Mouse (Mus musculus): ENCODE data around the gene Cox17.
"Not testable (repeated sequence)": the region's sequence is repeated elsewhere in the genome, so short reads cannot be mapped to it uniquely, and the experiment has no call there.

Cox17 gene

DNA sequence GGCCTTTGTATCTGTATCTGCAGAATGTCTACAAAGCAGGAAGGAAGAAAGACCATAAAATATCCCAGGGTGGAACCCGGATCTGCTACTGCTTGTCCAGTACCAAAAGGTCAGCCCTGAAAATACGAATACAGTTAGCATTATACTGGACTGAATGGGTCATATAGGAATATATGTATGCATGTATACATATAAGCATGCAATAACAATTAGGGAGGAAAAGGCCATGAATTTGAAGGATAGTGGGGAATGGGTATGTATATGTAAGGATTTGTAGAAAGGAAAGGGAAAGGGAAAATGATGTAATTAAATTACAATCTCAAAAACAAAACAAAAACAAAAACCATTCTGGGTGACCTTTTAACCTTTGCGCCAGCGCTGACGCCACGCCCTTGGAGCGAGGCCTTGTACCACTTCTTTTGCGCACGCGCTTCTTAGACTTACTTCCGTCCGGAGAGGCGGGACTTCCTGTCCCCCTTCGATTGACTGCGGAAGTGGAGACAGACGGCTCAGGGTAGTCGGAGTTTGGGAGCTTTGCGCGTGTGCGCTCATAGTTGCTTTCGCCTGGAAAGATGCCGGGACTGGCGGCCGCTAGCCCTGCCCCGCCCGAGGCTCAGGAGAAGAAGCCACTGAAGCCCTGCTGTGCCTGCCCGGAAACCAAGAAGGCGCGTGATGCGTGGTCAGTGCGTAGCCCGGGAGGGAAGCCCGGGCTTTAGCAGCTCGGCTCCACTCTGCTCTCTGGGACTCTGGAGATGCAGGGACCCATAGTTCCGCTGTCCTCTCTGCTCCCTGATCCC is at the start of gene Cox17, which contains the start of gene Gm21987:
Gene Cox17 (plus strand): TSS at position 463 of the 797 bp plus-strand sequence.
Gene Gm21987 (plus strand): TSS at position 512 of the 797 bp plus-strand sequence.
- DNase-seq (ENCODE audit: low spot score in 2 of 2) = peak; percentile 91 to 96

DNA sequence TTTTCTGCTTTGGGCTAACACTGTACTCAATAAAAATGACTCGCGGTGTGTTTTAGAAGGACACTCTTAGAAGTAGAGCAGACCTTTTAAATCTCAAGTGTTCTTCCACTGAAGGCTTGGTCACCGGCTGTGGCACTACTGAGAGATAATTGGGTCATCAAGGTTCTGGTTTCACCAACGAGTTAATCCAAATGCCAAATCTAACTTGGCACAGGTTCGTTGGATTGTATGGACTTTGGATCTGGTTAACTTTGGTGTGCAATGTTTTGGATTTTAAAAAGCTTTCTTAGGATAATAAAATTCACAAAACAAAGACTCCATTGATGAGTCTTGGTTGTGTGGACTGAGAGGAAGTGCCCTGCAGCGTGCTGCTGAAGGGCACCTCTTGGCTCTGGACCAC is 48.4 kb upstream of the Cox17 start:
- no peak for DNase-seq (ENCODE audit: low spot score in 2 of 2)

DNA sequence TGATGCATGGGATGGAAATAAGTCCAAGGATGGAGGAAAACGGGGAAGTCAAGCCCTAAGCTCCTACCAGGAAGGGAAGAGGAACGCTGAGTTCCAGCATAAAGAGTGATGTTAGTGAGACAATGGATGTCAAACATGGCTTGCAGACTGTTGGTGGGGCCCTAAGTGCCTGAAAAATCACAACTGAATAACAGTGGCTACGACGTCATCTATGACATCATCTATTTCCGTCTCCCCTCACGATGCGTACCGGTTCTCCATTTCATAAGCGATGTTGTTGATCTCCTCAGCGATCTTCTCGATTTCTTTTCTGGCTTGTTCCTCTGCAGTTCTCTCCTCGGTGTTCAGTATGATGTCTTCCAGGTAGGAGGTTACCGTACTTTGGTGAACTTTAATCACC is 44.4 kb upstream of the Cox17 start:
- DNase-seq (ENCODE audit: low spot score in 2 of 2) = no peak

DNA sequence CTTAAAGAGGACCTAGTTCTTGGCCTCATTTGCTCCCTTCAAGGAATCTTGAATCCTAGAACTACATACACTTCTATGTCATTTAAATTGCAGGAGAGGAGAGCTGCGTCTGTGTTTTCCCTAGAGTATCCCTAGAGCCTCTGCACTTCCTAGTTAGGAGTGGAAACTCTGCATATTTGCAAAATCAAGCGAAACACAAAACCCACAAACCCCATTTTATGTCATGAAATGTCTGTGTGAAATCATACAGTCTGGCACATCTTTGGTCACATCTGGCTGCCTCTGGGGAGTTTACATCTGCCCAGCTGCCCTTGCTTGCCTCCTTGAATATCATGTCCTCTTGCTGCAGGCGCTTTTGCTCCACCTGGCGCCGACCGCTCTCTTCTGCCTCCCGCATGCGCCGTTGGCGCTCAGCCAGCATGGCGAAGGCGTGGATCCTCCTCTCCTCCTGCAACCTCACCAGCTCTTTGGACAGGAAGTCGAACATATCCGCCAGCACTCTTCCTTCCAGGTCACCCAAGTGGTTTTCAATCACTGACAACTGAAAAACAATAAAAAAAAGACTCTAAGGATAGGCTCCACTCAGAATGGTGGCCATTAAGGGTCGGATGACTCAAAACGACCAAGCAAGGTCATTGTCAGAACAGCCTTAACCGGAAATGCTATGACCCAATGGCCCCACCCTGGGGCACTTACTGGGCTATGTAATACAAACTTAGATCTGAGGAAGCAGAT is 42.2 kb upstream of the Cox17 start:
- peak in 1 of 2 experiments; percentile 11 for DNase-seq (ENCODE audit: low spot score in 2 of 2)

DNA sequence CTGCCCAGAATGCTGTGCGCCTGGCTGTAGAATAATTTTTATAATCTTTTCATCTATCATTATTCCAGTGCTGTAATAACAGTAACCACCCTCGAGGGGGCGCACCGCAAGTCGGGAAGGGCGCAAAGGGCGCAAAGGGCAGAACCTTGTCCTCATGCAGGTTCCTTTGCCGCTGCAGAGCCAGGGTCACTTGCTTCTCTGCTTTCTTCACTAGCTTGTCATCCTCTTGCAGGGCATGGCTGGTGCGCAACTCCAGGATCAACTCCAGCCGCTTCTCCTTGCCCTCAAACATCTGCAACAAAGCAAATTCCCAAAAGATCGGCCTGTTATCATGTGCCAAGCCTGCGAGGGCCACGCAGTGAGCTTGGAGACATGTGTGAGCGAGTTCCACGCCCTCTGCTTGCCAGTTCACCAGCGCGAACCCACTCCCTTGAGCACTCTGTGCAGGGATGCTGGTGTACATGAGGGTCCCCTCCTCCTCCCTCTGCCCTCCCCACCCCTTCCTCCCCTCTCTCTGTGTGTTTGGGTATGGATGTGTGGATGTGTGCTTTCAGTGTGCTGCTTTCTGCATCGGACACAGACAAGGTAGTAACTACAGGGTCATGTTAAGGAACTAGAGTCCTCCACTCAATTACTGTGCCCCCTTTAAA is 40.1 kb upstream of the Cox17 start:
- DNase-seq (ENCODE audit: low spot score in 2 of 2) = no peak

DNA sequence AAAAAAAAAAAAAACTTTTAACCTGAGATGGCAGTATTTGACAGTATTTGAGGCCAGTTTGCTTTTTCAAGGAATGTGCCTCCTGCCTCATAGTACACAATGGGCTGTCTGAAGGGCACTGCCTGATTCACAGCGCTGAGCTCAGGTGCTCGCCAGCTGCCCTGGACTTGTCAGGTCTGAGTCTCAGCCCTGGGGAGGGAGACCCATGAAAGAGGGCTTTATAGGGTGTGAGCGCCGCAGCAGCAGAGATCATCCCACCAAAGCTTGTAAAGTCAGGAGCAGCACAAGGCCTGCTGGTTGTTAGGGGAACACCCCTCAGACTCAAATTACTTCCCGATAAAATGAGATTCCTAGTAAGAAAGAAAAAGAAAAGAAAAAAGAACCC is 39.6 kb upstream of the Cox17 start:
- no peak for DNase-seq (ENCODE audit: low spot score in 2 of 2)

DNA sequence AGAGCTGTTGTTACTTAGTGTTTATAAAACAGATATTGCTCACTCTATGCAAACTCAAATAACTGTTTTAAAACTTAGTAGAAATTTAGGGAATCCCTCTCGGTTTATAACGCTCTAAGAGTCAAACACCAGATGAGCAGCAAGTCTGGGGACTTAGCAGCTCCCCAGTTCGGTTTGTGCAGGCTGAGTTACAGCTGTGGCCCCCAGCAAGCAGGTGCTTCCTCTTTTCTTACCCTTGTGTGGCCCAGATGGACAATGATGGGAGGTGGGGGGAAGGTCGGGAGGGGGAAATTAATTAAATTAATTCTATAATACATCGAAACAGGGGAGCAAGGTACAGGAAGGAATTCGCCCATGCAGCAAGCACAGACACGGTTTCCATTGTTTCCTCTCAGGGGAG is 39.1 kb upstream of the Cox17 start:
- no peak for DNase-seq (ENCODE audit: low spot score in 2 of 2)

DNA sequence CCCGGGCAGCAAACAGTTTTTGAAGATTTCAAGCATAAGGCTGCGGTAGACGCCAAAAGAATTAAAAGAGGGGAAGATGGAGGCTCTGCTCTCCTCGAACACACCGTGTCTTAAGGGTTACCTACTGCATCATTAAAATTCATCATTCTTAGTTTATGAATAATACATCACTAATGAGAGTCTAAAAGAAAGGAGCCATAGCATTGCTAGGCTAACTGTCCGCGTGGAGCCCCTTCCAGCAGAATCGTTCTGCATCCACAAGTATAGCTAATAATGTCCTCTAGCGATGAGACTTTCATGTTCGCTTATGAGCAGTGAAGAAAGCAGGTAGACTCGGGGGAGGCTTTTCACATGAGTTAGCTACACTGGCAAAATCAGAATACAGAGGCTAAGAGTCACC is 38.6 kb upstream of the Cox17 start:
- no peak for DNase-seq (ENCODE audit: low spot score in 2 of 2)

DNA sequence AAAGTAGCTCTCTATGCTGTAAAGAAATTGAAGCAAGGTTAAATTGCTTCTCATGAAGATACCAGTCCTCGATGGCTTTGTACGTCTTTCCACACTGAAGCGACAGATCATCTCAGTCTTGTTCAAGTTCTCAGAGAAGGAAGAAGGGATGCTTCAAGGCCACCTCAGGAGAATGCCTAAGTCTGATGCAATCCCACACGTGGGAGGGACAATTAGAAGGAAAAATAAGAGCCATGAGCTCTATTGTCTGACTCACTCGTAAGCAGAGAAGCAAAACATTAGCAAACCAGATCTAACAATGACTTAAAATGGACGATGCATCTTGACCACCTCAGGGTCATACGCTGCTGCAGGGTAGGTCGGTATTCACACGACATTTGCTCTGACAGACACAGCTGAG is 28.3 kb upstream of the Cox17 start:
- no peak for DNase-seq (ENCODE audit: low spot score in 2 of 2)

DNA sequence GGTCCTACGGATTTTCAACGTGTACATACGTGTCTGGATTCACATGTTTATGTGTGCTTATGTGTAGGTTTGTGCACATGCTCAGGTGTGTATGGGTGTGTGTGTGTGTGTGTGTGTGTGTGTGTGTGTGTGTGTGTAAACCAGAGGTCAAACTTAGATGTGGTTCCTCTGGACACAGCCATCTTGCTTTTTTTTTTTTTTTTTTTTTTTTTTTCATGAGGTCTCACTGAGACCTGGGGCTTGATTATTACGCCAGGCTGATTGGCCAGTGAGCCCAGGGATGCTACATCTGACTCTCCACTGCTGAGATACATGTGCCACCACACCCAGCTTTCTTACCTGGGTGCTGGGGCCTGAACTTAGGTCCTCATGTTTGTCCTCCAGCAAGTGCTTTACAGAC is 27.7 kb upstream of the Cox17 start:
- DNase-seq (ENCODE audit: low spot score in 2 of 2) = no peak

DNA sequence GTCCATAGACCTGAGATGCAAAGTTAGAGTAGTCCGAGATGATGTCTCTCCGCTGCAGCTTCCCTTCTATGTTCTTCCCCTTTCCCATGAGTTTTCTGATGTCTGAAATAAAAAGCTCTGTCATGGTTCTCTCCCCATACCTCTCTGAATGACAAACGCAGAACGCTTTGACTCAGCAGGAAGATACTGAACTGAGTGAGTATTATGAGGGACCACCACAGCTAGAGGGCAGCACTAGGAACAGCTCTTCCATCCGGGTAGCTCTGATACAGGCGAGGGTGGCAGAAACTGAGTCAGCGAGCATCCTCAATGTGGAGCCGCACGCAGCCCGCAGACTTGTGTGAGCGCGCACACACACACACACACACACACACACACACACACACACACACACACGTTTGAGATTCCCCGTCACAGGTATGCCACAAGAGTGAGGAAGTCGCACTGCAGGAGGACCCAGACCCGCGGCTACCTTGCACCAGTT is 25.3 kb upstream of the Cox17 start:
- peak; percentile 22 to 34 for DNase-seq (ENCODE audit: low spot score in 2 of 2)

DNA sequence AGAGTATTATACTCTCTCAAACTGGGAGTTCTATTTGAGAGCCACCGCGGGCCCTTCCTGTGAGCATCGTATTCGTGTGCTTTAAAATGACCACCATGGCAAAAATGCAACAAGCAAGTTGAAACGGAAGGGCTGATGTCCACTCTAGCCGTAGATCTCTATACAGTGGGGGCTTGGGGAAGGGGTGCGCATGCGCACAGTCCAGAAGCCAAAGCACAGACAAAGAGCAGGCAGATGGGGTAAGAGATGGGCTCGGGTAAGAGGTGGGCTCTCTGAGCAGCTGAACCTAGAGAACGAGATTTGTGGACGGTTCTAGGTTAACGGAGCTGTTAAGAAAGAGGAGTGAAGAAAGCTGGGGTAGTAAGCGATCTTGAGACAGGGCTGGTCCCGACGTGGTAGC is 22.5 kb upstream of the Cox17 start:
- no peak for DNase-seq (ENCODE audit: low spot score in 2 of 2)

DNA sequence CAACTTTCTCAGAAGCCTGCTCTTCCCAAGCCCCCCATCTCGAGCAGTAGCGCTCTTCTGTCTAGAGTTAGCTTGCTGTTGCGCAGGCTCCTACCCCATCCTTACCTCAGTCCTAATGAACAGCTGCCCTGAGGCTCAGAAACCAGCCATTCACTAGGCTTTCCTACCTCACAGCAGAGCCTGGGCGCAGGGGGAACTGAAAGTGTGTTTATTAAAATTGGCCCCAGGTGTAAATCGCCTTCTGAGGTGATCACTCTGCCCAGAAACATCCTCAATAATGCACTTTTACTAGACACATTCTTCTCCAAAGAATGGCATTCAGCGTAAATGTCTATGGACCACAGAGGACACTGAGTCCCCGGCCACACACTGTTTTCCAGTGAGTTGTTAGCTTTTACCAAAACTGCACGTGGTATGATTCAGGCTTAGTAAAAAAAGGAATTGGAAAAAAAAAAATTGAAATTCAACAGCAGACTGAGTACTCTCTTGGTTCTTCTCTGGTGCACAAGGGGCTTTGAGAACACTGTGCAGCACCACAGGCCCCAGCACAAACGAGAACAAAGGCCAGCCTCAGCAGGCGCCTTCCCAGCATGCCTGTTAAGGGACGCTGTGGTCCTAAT is 19.9 kb upstream of the Cox17 start:
- DNase-seq (ENCODE audit: low spot score in 2 of 2) = no peak

DNA sequence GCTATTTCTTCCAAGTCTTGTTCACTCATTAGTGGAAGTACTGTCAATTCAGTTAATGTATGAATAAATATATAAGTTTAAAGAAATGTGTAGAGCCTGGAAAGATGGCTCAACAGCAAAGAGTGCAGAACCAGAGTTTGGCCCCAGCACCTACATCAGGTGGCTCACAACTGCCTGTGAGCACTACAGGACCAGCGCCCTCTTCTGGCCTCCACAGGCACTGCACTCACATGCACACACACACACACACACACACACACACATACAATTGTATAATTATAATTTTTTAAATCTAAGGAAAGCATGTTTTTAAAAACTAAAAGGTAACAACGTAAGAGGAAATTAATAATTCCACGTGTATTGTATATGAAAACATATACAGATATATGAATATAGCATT is 17.5 kb upstream of the Cox17 start:
- no peak for DNase-seq (ENCODE audit: low spot score in 2 of 2)

DNA sequence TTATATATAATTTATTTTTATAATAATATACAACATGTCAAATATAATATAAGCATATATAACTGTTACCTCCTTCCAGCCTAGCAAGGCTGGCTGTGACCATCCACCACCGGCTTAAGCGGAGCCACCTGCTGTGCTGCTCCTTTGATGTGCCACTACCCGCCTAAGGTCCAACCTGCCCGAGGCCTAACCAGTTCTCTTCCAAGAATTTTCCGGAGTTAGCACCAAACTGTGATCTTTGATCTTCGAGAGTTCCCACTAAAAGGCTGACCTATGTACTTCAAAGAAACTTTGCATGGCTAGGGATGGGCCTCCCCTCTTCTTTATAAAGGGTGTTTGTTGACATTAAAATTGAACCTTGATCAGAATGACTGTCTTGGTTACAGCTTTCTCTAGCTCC is 12.4 kb upstream of the Cox17 start:
- DNase-seq (ENCODE audit: low spot score in 2 of 2) = no peak

DNA sequence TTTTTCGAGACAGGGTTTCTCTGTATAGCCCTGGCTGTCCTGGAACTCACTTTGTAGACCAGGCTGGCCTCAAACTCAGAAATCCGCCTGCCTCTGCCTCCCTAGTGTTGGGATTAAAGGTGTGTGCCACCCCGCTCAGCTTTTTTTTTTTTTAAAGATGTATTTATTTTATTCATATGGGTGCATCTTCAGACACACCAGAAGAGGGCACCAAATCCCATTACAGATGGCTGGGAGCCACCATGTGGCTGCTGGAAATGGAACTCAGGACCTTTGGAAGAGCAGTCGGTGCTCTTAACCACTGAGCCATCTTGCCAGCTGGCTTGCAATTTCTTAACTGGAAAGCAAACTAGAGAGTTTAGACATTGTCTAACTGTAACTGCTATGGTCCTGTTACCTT is 8.7 kb upstream of the Cox17 start:
- DNase-seq (ENCODE audit: low spot score in 2 of 2) = not testable (repeated sequence)

DNA sequence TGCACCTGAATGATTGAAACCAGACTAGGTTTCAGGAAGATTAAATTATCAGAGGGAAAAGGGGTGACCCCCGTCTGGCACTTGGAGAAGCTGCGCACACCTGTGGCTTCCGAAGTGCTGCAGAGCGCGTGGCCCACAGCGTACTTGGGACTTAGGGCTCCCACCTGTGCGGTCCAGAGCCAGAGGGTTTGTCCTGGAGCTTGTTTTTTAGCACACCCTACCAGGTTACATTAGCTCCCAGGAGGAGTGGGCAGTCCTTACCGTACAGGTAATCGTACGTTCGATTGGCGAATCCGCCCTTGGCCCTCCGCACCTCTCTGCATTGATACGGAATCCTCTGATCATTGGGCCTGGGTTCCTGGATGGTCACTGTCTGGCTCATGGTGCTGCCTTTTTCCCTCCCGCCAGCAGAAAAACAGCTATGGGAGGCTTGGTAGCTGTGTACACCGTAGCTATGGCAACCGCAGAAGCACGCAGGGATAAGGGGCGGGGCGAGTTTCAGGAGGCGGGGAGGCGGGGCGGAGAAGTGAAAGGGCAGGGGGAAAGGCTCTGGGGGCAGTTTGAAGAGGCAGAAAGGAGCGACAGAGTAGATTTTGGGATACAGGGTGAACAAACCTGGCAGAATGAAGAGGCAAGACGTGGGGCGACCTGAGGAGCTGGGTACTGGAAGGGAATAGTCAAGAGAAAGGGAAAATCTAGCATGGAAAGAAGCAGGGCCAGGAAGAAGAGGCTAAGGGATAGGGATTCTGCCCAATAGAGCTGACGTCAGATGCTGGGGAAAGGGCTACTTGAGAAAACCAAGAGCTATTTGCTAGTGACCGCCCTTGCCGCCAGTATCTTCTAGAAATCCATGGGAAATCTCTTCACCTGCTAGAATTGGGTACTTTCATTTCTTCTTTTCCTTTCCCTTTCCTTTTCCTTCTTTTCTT is 5.1 kb upstream of the Cox17 start, which contains the start of gene Maats1:
Gene Maats1 (minus strand): TSS at position 748 of the 929 bp plus-strand sequence.
- peak in 1 of 2 experiments; percentile 26 for DNase-seq (ENCODE audit: low spot score in 2 of 2)

DNA sequence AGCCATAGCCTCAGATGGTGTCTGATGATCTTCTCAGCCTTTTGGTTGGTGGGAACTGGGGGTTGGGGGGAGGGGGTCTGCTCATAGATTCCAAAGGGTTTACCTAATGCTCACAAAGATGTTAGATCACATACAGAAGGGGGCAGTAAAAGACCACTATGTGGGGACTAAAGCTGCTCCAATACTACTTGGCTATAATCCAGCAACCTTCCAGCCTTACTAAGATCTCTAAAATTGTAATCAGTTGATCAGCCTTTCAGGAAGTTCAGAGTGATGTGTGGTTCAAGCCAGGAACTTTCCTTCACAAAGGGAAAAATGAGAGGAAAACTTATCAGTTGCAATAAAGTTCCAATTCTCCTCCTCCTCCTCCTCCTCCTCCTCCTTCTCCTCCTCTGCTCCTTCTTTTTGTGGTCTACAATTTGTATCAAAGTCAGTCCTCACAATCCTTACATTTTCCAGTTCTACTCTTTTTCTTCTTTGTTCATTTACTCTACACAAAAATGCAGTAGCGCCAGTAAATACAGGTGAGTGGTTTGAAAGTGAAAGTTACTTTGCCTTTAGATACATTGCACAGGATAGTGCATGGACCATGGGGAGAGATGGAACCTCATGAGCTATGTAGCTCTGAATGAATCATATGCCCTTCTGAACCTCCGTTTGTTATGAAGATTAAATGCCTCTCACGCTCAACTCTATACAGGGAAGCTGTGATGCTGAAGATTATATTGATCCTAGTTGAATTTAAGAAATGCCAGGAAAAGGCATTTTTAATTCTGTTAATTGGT is 1.7 kb upstream of the Cox17 start:
- DNase-seq (ENCODE audit: low spot score in 2 of 2) = peak in 1 of 2 experiments; percentile 19

DNA sequence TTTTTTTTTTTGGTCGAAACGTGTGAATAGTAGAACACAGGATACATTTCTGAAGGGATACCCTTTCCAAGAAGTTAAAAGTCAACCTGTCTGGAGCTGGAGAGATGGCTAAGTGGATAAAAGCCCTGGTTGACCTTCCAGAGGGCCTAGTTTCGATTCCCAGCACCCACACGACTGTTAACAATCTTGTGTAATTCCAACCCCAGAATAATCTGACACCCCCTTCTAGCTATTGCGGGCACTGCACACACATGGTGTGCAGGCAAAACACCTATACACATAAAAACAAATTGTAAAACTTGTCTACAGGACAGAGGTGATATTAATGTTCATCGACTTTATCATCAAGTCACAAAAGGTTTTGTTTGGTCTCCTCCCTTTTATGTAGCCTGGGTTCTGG is 797 bp downstream of the Cox17 start:
- no peak for DNase-seq (ENCODE audit: low spot score in 2 of 2)

DNA sequence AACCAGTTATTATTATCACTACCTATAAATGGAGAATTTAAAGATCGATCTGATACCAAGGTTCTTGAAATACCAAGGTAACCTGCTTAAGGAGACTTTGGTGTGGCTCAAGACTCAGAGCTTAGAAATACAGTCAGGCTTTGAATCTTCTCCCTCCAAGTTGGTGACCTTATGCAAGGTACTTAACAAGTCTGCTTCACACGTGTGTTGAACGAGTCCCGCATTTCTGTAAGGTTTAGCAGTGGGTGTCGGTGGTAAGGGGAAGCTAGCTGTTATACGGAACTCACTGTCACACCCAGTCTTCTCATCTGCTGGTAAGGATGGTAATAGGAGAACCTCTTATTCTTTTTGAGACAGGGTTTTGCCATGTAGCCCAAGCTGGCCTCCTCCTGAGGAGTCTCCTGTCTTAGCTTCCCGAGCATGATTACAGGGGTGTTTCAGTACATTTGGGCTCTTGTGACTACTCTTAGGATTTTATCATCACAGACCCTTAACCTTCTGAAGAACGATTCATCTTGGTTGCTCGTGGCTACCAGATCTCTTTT is 1.5 kb downstream of the Cox17 start:
- DNase-seq (ENCODE audit: low spot score in 2 of 2) = no peak

Measured in spleen, postnatal 36 days (tissue).